ENCODE assay signal across 8 mouse cellular contexts in genomic region chr1:160352309-160352708, GRCm38 (mm10).
DNase-seq lines count a peak whose midpoint lies in the region; ATAC-seq and TF ChIP-seq lines count a peak whose summit lies in the region.

No protein-coding gene starts in this region.

- peak overlapping the region; percentile 60 for H3K4me2 ChIP-seq in forebrain, embryonic 12.5 days
- H3K4me2 ChIP-seq in limb, embryonic 11.5 days (ENCODE audit: low read depth, severe bottlenecking): peak overlapping the region; percentile 50
- peak overlapping the region; percentile 70 for H3K4me2 ChIP-seq in neural tube, embryonic 15.5 days

- H3K27ac ChIP-seq in layer of hippocampus, adult 2 months: peak overlapping the region; percentile 98
- peak overlapping the region; percentile 84 for H3K27ac ChIP-seq in forebrain, embryonic 12.5 days
- H3K27ac ChIP-seq in limb, embryonic 11.5 days (replicated peaks; ENCODE audit: low read depth, low read length): no peak overlapping the region
- H3K27ac ChIP-seq in neural tube, embryonic 15.5 days (replicated peaks): peak overlapping the region; percentile 96

- H3K36me3 ChIP-seq in forebrain, embryonic 12.5 days (replicated peaks): no peaks in the 10 kb centered on the region
- no peaks in the 10 kb centered on the region for H3K36me3 ChIP-seq in limb, embryonic 11.5 days (ENCODE audit: control insufficient read depth, insufficient read depth, low read length)
- H3K36me3 ChIP-seq in neural tube, embryonic 15.5 days: no peaks in the 10 kb centered on the region

- peak; percentile 57 for ATAC-seq in forebrain, embryonic 12.5 days (ENCODE audit: low FRiP score)
- ATAC-seq in limb, embryonic 11.5 days (ENCODE audit: insufficient number of reproducible peaks, low FRiP score, low TSS enrichment, low read depth): no peak
- ATAC-seq in neural tube, embryonic 15.5 days (ENCODE audit: low FRiP score): peak; percentile 58
- no peak for ATAC-seq in inflammation-experienced regulatory T-cells, adult 6 months

- no peak for TF ChIP-seq CTCF in layer of hippocampus, adult 2 months (conservative IDR thresholded peaks at IDR 0.05)

- WGBS in forebrain, embryonic 12.5 days: 41% methylated on average over 4 of the region's 4 CpGs
- 53% methylated on average over 4 of the region's 4 CpGs for WGBS in limb, embryonic 11.5 days
- 16% methylated on average over 4 of the region's 4 CpGs for WGBS in neural tube, embryonic 15.5 days

- peaks cover 14% of the 10 kb centered on the region for H3K4me1 ChIP-seq in forebrain, embryonic 12.5 days
- H3K4me1 ChIP-seq in limb, embryonic 11.5 days (ENCODE audit: control insufficient read depth, insufficient read depth, low read length): no peaks in the 10 kb centered on the region
- H3K4me1 ChIP-seq in neural tube, embryonic 15.5 days: peaks cover 15% of the 10 kb centered on the region

- H3K9me3 ChIP-seq in forebrain, embryonic 12.5 days: no peaks in the 10 kb centered on the region
- no peaks in the 10 kb centered on the region for H3K9me3 ChIP-seq in limb, embryonic 11.5 days (ENCODE audit: control insufficient read depth, low read length)
- no peaks in the 10 kb centered on the region for H3K9me3 ChIP-seq in neural tube, embryonic 15.5 days (replicated peaks)

- peak overlapping the region; percentile 61; the same call in 1 of the 2 replicates for H3K9ac ChIP-seq in forebrain, embryonic 12.5 days
- H3K9ac ChIP-seq in limb, embryonic 11.5 days (ENCODE audit: low read length): no peak overlapping the region
- H3K9ac ChIP-seq in neural tube, embryonic 15.5 days (replicated peaks): peak overlapping the region; percentile 69

- no peaks in the 10 kb centered on the region for H3K27me3 ChIP-seq in forebrain, embryonic 12.5 days
- H3K27me3 ChIP-seq in limb, embryonic 11.5 days (ENCODE audit: control insufficient read depth, insufficient read depth, low read length): no peaks in the 10 kb centered on the region
- H3K27me3 ChIP-seq in neural tube, embryonic 15.5 days (replicated peaks): no peaks in the 10 kb centered on the region

- H3K4me3 ChIP-seq in layer of hippocampus, adult 2 months: peak overlapping the region; percentile 65
- peak overlapping the region; percentile 39 for H3K4me3 ChIP-seq in forebrain, embryonic 12.5 days (replicated peaks)
- H3K4me3 ChIP-seq in limb, embryonic 11.5 days (ENCODE audit: low read depth, low read length): no peak overlapping the region; the same call in 1 of the 2 replicates
- H3K4me3 ChIP-seq in neural tube, embryonic 15.5 days (replicated peaks): peak overlapping the region; percentile 51

- DNase-seq in layer of hippocampus, adult 2 months (ENCODE audit: low spot score in 2 of 2): no peak
- DNase-seq in layer of hippocampus, adult 11-12 months (ENCODE audit: low spot score): no peak
- no peak for DNase-seq in limb, embryonic 11.5 days (ENCODE audit: low spot score)
- DNase-seq in adrenal gland, adult 2 months: no peak
- no peak for DNase-seq in layer of hippocampus, postnatal 25 days (ENCODE audit: extremely low spot score in 1 of 2, low spot score in 1 of 2)

Comparison
In these comparisons a context has a peak if more than half of its experiments do, and no peak if none do; other contexts are left out.
1. ATAC-seq: peak in forebrain, embryonic 12.5 days (single experiment) and neural tube, embryonic 15.5 days (single experiment); none in limb, embryonic 11.5 days (single experiment) and inflammation-experienced regulatory T-cells, adult 6 months (single experiment).
2. Peak in every context shown above with its lines, with median percentiles within 50 percentile points of each other: H3K4me2 ChIP-seq.